8 mouse cellular contexts compared by ENCODE assay signal in the genomic region with DNA sequence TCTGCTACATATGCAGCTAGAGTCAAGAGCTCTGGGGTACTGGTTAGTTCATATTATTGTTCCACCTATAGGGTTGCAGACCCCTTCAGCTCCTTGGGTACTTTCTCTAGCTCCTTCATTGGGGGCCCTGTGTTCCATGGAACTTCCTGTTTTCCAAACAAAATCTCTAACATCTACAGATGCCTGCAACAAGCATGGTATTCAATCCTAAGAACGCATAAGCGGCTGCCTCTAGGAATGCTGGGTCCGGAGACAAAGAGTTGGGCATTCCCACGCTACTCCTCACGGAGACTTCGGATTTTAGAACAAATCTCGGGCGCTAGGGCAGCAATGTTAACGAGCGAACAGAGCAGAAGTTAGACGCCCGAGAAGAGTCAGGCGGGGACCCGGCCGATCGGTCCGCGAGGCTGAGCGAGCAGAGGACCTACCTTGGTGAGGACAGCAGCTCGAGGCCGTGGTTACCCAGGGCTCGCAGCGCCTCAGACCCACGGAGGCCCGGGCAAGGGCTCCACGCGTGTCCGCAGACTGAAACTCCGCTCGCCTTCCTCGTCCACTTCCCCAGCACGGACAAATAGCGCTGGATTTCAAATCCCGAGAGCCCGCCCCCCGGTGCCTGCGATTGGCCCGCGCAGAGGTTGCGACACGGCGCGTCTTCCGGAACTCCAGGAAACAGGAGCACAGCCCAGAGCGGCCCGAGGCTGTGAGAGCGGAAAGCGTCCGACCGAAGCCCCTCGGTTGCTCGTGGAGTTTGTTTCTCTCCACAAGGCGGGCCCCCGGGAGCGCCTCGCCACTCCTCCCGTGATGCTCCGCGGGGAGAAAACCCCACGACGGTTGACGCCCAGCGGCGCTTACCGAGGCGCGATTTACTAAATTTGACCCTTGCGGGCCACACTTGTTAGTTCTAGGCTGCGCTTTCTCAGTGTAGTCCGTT. TPM values are rescaled to one million over a fixed set of nuclear protein-coding genes. Genes with fewer than 3 reads are reported as not detected.
A peak's percentile ranks its signal among the peaks of the same experiment; 100 is the strongest.
DNase-seq lines count a peak whose midpoint lies in the region; ATAC-seq and TF ChIP-seq lines count a peak whose summit lies in the region.

A gene (minus strand): TSS at position 584 of the 931 bp plus-strand sequence.

- H3K4me2 ChIP-seq in lung, postnatal 0 days (replicated peaks; ENCODE audit: low read depth, low read length): peak within 1 kb of the TSS; percentile 78

- H3K27me3 ChIP-seq in hindbrain, embryonic 10.5 days (ENCODE audit: insufficient read depth, poor library complexity, severe bottlenecking): no peaks in the 10 kb centered on the region
- no peaks in the 10 kb centered on the region for H3K27me3 ChIP-seq in lung, postnatal 0 days (replicated peaks; ENCODE audit: insufficient read depth, low read length)

- under 1% methylated on average over 70 of the region's 70 CpGs for WGBS in hindbrain, embryonic 10.5 days
- under 1% methylated on average over 51 of the region's 70 CpGs for WGBS in lung, postnatal 0 days

- DNase-seq in MN1 (ENCODE audit: low spot score): peak; percentile 98
- DNase-seq in cerebellum, adult 9-10 months: peak; percentile 91
- peak; percentile 97 for DNase-seq in hindbrain, embryonic 10.5 days (ENCODE audit: low spot score)
- DNase-seq in layer of hippocampus, adult 9-11 months: peak; percentile 95
- DNase-seq in lung, postnatal 0 days (ENCODE audit: low spot score): peak; percentile 98
- DNase-seq in ovary, postnatal 14 days (ENCODE audit: low spot score): peak; percentile 90
- DNase-seq in thymus, postnatal 14 days: peak; percentile 97

- peak within 1 kb of the TSS; percentile 94 for H3K27ac ChIP-seq in hindbrain, embryonic 10.5 days
- peak within 1 kb of the TSS; percentile 88 for H3K27ac ChIP-seq in lung, postnatal 0 days (ENCODE audit: low read length)

- peak; percentile 46; the same call in 1 of the 2 replicates for TF ChIP-seq EP300 in lung, postnatal 0 days (IDR thresholded peaks at IDR 0.05)

- H3K36me3 ChIP-seq in hindbrain, embryonic 10.5 days: peaks cover 14% of the 10 kb centered on the region
- no peaks in the 10 kb centered on the region for H3K36me3 ChIP-seq in lung, postnatal 0 days (ENCODE audit: insufficient read depth, low read length)

- ATAC-seq in frontal cortex, adult (ENCODE audit: low TSS enrichment): peak; percentile 100
- peak; percentile 99 for ATAC-seq in lung, postnatal 0 days

- H3K9me3 ChIP-seq in hindbrain, embryonic 10.5 days: peaks cover 10% of the 10 kb centered on the region; the same call in 1 of the 2 replicates
- no peaks in the 10 kb centered on the region for H3K9me3 ChIP-seq in lung, postnatal 0 days (ENCODE audit: low read length)

- no peak for TF ChIP-seq CTCF in lung, postnatal 0 days (IDR thresholded peaks at IDR 0.05)

- H3K9ac ChIP-seq in lung, postnatal 0 days (replicated peaks; ENCODE audit: low read depth): peak within 1 kb of the TSS; percentile 50

- H3K4me3 ChIP-seq in hindbrain, embryonic 10.5 days: peak within 1 kb of the TSS; percentile 88
- H3K4me3 ChIP-seq in lung, postnatal 0 days (ENCODE audit: low read depth, low read length): peak within 1 kb of the TSS; percentile 74

- H3K4me1 ChIP-seq in hindbrain, embryonic 10.5 days (replicated peaks): peaks cover 14% of the 10 kb centered on the region
- no peaks in the 10 kb centered on the region for H3K4me1 ChIP-seq in lung, postnatal 0 days (ENCODE audit: insufficient read depth, low read depth, low read length)

RNA-seq across cellular contexts. Expression of the gene that starts here (rescaled TPM):
- 57.0 and 76.9 TPM in 2 replicates for polyA plus RNA-seq in hindbrain, embryonic 10.5 days (2016; fragmentation: Nextera tagmentation; extraction: Ambion mirVana)
- polyA plus RNA-seq in lung, postnatal 0 days (2015; fragmentation: Nextera tagmentation; extraction: Ambion mirVana): 3.2 and 4.3 TPM in 2 replicates

Comparison
In these comparisons a context has a peak if more than half of its experiments do, and no peak if none do; other contexts are left out.
1. Peak in every context shown above with its lines: DNase-seq, ATAC-seq, H3K4me3 ChIP-seq and H3K27ac ChIP-seq.
2. RNA of the gene that starts here (polyA plus RNA-seq): 57.0 to 76.9 TPM in hindbrain, embryonic 10.5 days; 3.2 to 4.3 TPM in lung, postnatal 0 days; every median in the first group is over 10 times any median in the second.